Mouse (Mus musculus) embryonic fibroblast, embryonic 13.5 days (primary cell): ENCODE results near the gene Gm26620. TPM values are rescaled to one million over a fixed set of nuclear protein-coding genes. Genes with fewer than 3 reads are reported as not detected.

Source experiments
- H3K27ac ChIP-seq: 2 replicates; pipeline ENCODE4 v1.5.1; 2012; ENCODE audit warnings: low read length, control low read depth, inconsistent platforms; ENCODE audit not compliant: insufficient read depth
- H3K4me1 ChIP-seq: 2 replicates; pipeline ENCODE4 v1.6.1; 2011; ENCODE audit warnings: low read length; ENCODE audit not compliant: control insufficient read depth, insufficient read depth
- H3K4me3 ChIP-seq: 2 replicates; pipeline ENCODE4 v1.5.1; 2011; ENCODE audit warnings: mild to moderate bottlenecking, control low read depth, low read length; ENCODE audit not compliant: insufficient read depth
- CTCF ChIP-seq: IDR thresholded peaks from 2 replicates; pipeline ENCODE4 v1.5.1; 2011; ENCODE audit warnings: mild to moderate bottlenecking, control low read depth, low read length, moderate library complexity, borderline replicate concordance; ENCODE audit not compliant: insufficient read depth
- POLR2A ChIP-seq: IDR thresholded peaks from 2 replicates; pipeline ENCODE4 v1.6.1; 2011; ENCODE audit warnings: low read depth, mild to moderate bottlenecking, control low read depth, low read length, moderate library complexity
- polyA plus RNA-seq: library from polyadenylated mRNA; stranded (reverse); fragments of >200 nt; gene quantifications from 2 replicates; pipeline ENCODE4 v1.2.4, GENCODE M21; 2011; ENCODE audit warnings: low read depth; ENCODE audit not compliant: missing spikeins, insufficient read length

Gm26620 gene
- polyA plus RNA-seq, 1 experiment = not detected

- H3K4me3 ChIP-seq = no peak overlapping the region
- TF ChIP-seq POLR2A (no peak), CTCF (no peak)
- H3K4me1 ChIP-seq = peaks cover 6% of the 10 kb centered on the region
- H3K27ac ChIP-seq = no peak overlapping the region
Observed at GRCm38 (mm10) chr1:170857369-170857768, 27.5 kb upstream of the Gm26620 start.

DNA sequence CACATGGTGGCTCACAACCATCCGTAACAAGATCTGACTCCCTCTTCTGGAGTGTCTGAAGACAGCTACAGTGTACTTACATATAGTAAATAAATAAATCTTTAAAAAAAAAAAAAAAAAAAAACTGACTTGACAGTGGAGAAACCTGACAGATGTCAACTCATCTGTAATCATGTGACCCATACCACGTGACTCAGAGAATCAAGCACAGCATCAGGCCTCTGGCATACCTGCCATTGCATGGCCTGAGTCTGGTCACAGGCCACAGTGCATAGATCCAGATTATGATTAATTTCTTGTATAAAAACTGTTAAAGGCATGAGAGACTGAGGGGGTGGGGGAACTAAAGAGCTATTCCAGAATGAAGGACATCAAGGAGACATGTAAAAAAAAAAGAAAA is 26.0 kb upstream of the Gm26620 start:
- TF ChIP-seq POLR2A = no peak
- TF ChIP-seq CTCF = no peak
- peaks cover 2% of the 10 kb centered on the region; the same call in 1 of the 2 replicates for H3K4me1 ChIP-seq
- H3K4me3 ChIP-seq = no peak overlapping the region
- no peak overlapping the region for H3K27ac ChIP-seq

GRCm38 (mm10) chr1:170861671-170862434 is 23.0 kb upstream of the Gm26620 start:
- H3K4me3 ChIP-seq = no peak overlapping the region
- no peaks in the 10 kb centered on the region for H3K4me1 ChIP-seq
- TF ChIP-seq CTCF = no peak
- TF ChIP-seq POLR2A = no peak
- no peak overlapping the region for H3K27ac ChIP-seq

DNA sequence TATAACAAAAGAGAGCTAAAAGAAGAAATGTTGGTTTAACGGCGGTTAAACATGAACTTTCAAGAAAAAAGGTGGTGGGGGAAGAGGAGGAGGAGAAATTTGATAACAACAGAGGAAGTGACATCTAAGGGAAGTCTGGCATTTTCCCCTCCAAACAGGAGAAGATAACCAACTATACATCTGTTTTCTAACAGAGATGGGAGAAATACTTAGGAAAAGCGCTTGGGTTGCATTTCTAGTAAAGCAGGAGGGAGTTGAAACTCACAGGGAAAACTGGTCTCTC is 22.5 kb upstream of the Gm26620 start:
- Histone ChIP-seq H3K27ac (no peak overlapping the region), H3K4me1 (no peaks in the 10 kb centered on the region), H3K4me3 (no peak overlapping the region)
- TF ChIP-seq POLR2A = no peak
- TF ChIP-seq CTCF = no peak

DNA sequence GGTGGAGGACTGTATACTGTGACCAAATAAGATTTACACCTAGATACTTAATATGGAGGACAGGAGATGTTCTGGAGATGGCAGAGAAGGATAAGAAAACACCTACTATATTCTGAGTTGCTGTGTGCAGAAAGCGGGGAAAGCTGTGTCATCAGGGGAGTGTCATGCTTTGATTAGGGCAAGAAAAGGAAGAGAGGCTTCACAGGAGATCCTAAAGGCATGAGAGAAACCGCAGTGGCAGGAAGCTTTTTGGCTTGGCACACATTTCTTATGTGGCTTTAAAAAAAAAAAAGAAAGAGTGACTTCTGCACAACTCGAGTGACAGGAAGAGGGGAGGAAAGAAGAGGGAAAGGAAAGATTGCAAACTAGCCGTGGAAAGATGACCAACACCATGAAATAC is 21.8 kb upstream of the Gm26620 start:
- TF ChIP-seq CTCF (no peak), POLR2A (no peak)
- H3K27ac ChIP-seq = no peak overlapping the region
- H3K4me3 ChIP-seq = no peak overlapping the region
- no peaks in the 10 kb centered on the region for H3K4me1 ChIP-seq

DNA sequence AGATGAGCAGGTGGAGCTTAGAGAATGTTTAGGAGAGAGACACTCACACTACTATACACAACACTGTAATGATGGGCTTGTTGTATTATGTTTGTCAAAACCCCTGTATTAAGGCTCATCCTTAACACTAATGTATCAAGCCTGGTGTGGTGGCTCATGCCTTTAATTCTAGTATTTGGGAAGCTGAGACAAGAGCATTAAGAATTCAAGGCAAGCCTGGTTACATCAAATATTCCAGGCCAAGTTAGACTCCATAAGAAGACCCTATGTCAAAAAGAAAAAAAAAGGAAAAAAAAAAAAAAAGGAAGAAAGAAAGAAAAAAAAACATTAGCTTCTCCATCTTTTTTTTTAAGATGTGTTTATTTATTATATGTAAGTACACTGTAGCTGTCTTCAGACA is 20.6 kb upstream of the Gm26620 start:
- no peak for TF ChIP-seq POLR2A
- no peak for TF ChIP-seq CTCF
- Histone ChIP-seq H3K4me3 (no peak overlapping the region), H3K4me1 (no peaks in the 10 kb centered on the region), H3K27ac (no peak overlapping the region)

GRCm38 (mm10) chr1:170864754-170865153 is 20.1 kb upstream of the Gm26620 start:
- TF ChIP-seq CTCF = no peak
- H3K4me3 ChIP-seq = no peak overlapping the region
- H3K4me1 ChIP-seq = no peaks in the 10 kb centered on the region
- H3K27ac ChIP-seq = no peak overlapping the region

- no peak for TF ChIP-seq POLR2A
- no peak for TF ChIP-seq CTCF
- Histone ChIP-seq H3K4me1 (no peaks in the 10 kb centered on the region), H3K27ac (no peak overlapping the region), H3K4me3 (no peak overlapping the region)
Observed at GRCm38 (mm10) chr1:170865406-170865805, 19.5 kb upstream of the Gm26620 start.

DNA sequence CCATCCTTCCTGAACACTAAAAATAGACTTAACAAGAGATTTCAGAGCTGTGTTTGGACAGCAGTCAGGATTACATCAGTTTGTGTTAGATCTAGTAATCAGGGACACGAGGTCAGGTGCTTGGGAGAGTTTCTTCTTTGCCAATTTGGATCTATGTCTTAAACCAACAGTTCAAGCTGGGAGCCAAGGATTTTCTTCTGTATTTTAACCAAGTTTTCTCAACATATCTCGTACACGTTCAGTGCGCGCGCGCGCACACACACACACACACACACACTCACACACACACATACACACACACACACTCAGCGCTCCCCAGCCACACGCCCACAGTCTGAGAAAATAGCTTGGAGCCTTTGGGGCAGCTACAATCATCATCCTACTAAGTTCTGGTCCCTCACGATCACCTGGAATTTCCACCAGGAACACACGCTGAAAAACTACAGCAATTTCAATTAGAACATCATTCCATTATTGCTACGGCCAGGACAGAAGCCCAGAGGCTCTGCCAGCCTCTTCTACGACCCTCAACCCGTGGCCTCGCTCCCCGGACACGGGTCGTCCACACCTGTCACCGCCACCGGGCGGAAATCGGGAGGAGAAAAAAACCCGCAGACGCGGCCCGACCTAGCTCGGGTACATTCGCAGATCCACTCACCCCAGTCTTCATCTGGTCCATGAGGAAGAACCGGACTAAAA is 17.7 kb upstream of the Gm26620 start:
- H3K4me3 ChIP-seq = peak overlapping the region; percentile 94
- H3K27ac ChIP-seq = peak overlapping the region; percentile 16; the same call in 1 of the 2 replicates
- TF ChIP-seq POLR2A = no peak
- no peak for TF ChIP-seq CTCF
- H3K4me1 ChIP-seq = no peaks in the 10 kb centered on the region

GRCm38 (mm10) chr1:170867691-170868105 is 17.2 kb upstream of the Gm26620 start, which contains the start of gene Atf6:
TSS of gene Atf6 (minus strand) at chr1:170867771.
- H3K27ac ChIP-seq = peak within 1 kb of the TSS; percentile 16; the same call in 1 of the 2 replicates
- H3K4me3 ChIP-seq = peak within 1 kb of the TSS; percentile 94
- H3K4me1 ChIP-seq = no peaks in the 10 kb centered on the region
- TF ChIP-seq CTCF (no peak), POLR2A (peak; percentile 78)
